In genomic region chr11:103346657-103347056, GRCm38 (mm10) we compare ENCODE assay signal across 8 mouse cellular contexts. TPM values are rescaled to one million over a fixed set of nuclear protein-coding genes. Genes with fewer than 3 reads are reported as not detected.
A peak's percentile ranks its signal among the peaks of the same experiment; 100 is the strongest.
DNase-seq lines count a peak whose midpoint lies in the region; ATAC-seq lines count a peak whose summit lies in the region.

No protein-coding gene starts in this region.

- ATAC-seq in kidney, embryonic 14.5 days (ENCODE audit: low FRiP score, low TSS enrichment): no peak
- ATAC-seq in megakaryocyte-erythroid progenitor cell, adult 5-6 weeks (replicated peaks; ENCODE audit: low FRiP score, low TSS enrichment, poor library complexity, severe bottlenecking): 0 out of 2 replicates have a peak, but pooled peaks have one; percentile 14

- intact Hi-C loops in gastrocnemius, postnatal 36 days (cut with DNase I): no loop called here

- peak overlapping the region; percentile 48; the same call in 1 of the 2 replicates for H3K27ac ChIP-seq in kidney, embryonic 14.5 days (ENCODE audit: low read depth, low read length)

- H3K4me3 ChIP-seq in kidney, embryonic 14.5 days (ENCODE audit: low read length): no peak overlapping the region

- H3K36me3 ChIP-seq in kidney, embryonic 14.5 days (ENCODE audit: control insufficient read depth, insufficient read depth, low read length): no peaks in the 10 kb centered on the region

- DNase-seq in adrenal gland, adult 2 months: peak; percentile 45
- no peak for DNase-seq in adrenal gland, adult 18-20 months (ENCODE audit: low spot score in 2 of 2)
- DNase-seq in gastrocnemius, postnatal 36 days: peak; percentile 48 to 50
- DNase-seq in right cerebral cortex, adult 18-20 months: no peak
- no peak for DNase-seq in layer of hippocampus, postnatal 36 days
- no peak for DNase-seq in left cerebral cortex, adult 9 months (ENCODE audit: low spot score in 2 of 2)

- no peaks in the 10 kb centered on the region for H3K27me3 ChIP-seq in kidney, embryonic 14.5 days (ENCODE audit: control insufficient read depth, insufficient read depth, low read length)

- H3K4me2 ChIP-seq in kidney, embryonic 14.5 days (replicated peaks; ENCODE audit: low read depth, low read length): no peak overlapping the region

- no peak overlapping the region for H3K9ac ChIP-seq in kidney, embryonic 14.5 days (ENCODE audit: low read depth, low read length)

- peaks cover 14% of the 10 kb centered on the region; the same call in 1 of the 2 replicates for H3K4me1 ChIP-seq in kidney, embryonic 14.5 days (ENCODE audit: control insufficient read depth, insufficient read depth, low read length)

- 64% methylated on average over 5 of the region's 5 CpGs for WGBS in kidney, embryonic 14.5 days

- H3K9me3 ChIP-seq in kidney, embryonic 14.5 days (ENCODE audit: control insufficient read depth, low read length): no peaks in the 10 kb centered on the region

RNA-seq across cellular contexts. Expression of gene Arhgap27, which starts 16.8 kb away (rescaled TPM):
- 10 to 100 TPM; 10.3 to 12.2 TPM for total RNA-seq in adrenal gland, adult 2 months (2021)
- 34.7 and 42.5 TPM in 2 replicates for polyA plus RNA-seq in adrenal gland, adult 2 months (2012; rRNA removed)
- 10 to 100 TPM; 12.4 to 13.1 TPM for total RNA-seq in adrenal gland, adult 18-20 months (2021)
- 1 to 10 TPM; 4.6 to 4.8 TPM for total RNA-seq in gastrocnemius, postnatal 36 days (2021)
- polyA plus RNA-seq in kidney, embryonic 14.5 days (2014; fragmentation: Nextera tagmentation; extraction: Ambion mirVana): 11.7 and 15.6 TPM in 2 replicates
- 1.4 and 3.3 TPM in 2 replicates for total RNA-seq in megakaryocyte-erythroid progenitor cell, adult 5-6 weeks (2014; fragmentation: Nextera tagmentation)
- total RNA-seq in megakaryocyte-erythroid progenitor cell, adult 5-6 weeks (2017): 2.1 and 11.1 TPM in 2 replicates
- 1 to 10 TPM; 7.9 to 9.6 TPM for total RNA-seq in layer of hippocampus, postnatal 36 days (2021)

Comparison
In these comparisons a context has a peak if more than half of its experiments do, and no peak if none do; other contexts are left out.
1. DNase-seq: peak in adrenal gland, adult 2 months (single experiment) and gastrocnemius, postnatal 36 days (2 of 2); none in adrenal gland, adult 18-20 months (0 of 2), right cerebral cortex, adult 18-20 months (single experiment), layer of hippocampus, postnatal 36 days (0 of 2) and left cerebral cortex, adult 9 months (0 of 2).